Mouse (Mus musculus): ENCODE results near the gene Setd3. TPM values are rescaled to one million over a fixed set of nuclear protein-coding genes. Genes with fewer than 3 reads are reported as not detected.

The Setd3 gene
- polyA plus RNA-seq, 1 experiment, result 72.6 TPM

- TF ChIP-seq CTCF (IDR thresholded peaks at IDR 0.05; ENCODE audit: borderline replicate concordance, extremely low read depth, insufficient read depth, insufficient read length), result no peak
- TF ChIP-seq POLR2A (IDR thresholded peaks at IDR 0.05; ENCODE audit: borderline replicate concordance, extremely low read depth, insufficient read depth, insufficient read length, poor library complexity, severe bottlenecking), result no peak
- DNase-seq (ENCODE audit: low read depth), result no peak
Observed at GRCm38 (mm10) chr12:108172639-108173038, 6.5 kb downstream of the Setd3 start.

DNA sequence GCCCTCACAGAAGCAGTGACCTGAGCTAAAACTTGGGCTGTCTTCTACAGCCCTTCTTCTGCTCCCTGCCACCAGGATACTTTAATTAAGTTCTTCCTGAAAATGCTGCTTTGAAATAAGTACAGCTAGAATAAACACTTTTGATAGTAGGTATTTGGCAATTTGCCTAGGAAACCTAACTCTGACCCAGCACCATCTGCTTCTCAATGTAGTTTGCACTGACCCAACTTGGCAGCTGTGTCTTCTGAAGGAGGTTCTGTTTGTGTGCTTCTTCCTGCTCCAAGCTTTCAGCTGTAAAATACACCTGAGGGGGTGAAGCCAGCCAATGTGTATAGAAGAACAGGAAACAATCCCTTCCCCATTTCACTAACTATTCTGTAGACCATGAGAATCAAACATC lies 7.8 kb downstream of the Setd3 start:
- DNase-seq (ENCODE audit: low read depth), result peak; percentile 6

DNA sequence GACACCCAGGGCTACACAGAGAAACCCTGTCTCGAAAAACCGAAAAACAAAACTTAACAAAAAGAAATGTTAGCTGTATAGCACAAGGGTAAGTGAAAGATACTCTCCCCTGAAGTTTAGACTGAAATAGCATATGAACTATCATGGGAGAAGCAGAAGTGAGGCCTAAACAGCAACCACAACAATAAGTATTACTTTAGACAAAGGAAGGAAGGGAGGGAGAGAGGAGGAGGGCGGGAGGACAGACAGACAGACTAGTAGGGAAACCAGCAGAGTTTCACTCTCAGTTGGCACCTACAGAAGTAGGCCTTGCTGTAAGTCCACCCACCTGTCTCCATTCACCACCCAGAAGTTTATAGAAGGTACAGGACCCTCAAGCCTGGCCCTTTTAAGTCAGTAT lies 8.6 kb downstream of the Setd3 start:
- TF ChIP-seq POLR2A (IDR thresholded peaks at IDR 0.05; ENCODE audit: borderline replicate concordance, extremely low read depth, insufficient read depth, insufficient read length, poor library complexity, severe bottlenecking) (no peak), CTCF (IDR thresholded peaks at IDR 0.05; ENCODE audit: borderline replicate concordance, extremely low read depth, insufficient read depth, insufficient read length) (no peak)
- no peak for DNase-seq (ENCODE audit: low read depth)

More for the DNA sequence above, 7.8 kb downstream of the Setd3 start:
- TF ChIP-seq POLR2A (IDR thresholded peaks at IDR 0.05; ENCODE audit: borderline replicate concordance, extremely low read depth, insufficient read depth, insufficient read length, poor library complexity, severe bottlenecking), result no peak
- TF ChIP-seq CTCF (IDR thresholded peaks at IDR 0.05; ENCODE audit: borderline replicate concordance, extremely low read depth, insufficient read depth, insufficient read length), result no peak

GRCm38 (mm10) chr12:108168909-108169308 lies 10.2 kb downstream of the Setd3 start:
- TF ChIP-seq CTCF (IDR thresholded peaks at IDR 0.05; ENCODE audit: borderline replicate concordance, extremely low read depth, insufficient read depth, insufficient read length) (no peak), POLR2A (IDR thresholded peaks at IDR 0.05; ENCODE audit: borderline replicate concordance, extremely low read depth, insufficient read depth, insufficient read length, poor library complexity, severe bottlenecking) (no peak)
- no peak for DNase-seq (ENCODE audit: low read depth)

DNA sequence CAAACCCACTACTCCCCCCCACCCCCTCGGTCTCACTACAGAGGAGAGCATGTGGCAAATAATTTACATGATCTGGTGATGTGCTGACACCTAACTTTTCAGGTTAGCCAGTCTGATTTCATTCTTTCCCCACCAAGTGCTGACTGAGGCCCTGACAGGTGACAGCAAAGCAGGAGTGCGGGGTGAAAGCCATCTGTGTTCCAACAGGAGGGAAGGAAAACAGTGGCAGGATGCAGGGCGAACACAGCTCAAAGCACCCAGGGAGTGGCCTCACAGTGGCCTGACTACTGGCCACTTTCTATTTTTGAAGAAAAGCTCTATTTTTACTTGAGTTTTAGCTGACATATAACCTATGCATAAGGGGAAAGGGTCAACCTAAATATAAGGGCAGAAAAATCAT lies 15.4 kb downstream of the Setd3 start:
- DNase-seq (ENCODE audit: low read depth), result peak; percentile 20
- TF ChIP-seq POLR2A (IDR thresholded peaks at IDR 0.05; ENCODE audit: borderline replicate concordance, extremely low read depth, insufficient read depth, insufficient read length, poor library complexity, severe bottlenecking), result no peak
- no peak for TF ChIP-seq CTCF (IDR thresholded peaks at IDR 0.05; ENCODE audit: borderline replicate concordance, extremely low read depth, insufficient read depth, insufficient read length)

DNA sequence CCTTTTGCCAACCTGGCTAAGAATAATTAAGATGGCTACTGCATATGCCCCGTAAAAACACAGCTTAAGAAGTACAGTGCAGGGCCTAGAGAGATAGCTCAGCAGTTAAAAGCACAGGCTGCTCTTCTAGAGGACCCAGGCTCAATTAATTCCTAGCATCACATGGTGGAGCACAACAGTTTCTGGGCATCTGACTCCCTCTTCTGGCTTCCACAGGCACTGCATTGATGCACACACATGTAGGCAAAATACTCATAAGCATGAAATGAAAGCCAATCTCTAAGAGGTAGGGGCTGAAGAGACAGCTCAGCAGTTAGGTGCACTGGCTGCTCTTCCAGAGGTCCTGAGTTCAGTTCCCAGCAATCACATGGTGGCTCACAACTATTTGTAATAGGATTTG lies 17.1 kb downstream of the Setd3 start:
- DNase-seq (ENCODE audit: low read depth), result peak; percentile 45
- TF ChIP-seq CTCF (IDR thresholded peaks at IDR 0.05; ENCODE audit: borderline replicate concordance, extremely low read depth, insufficient read depth, insufficient read length) (peak; percentile 52; the same call in 1 of the 2 replicates), POLR2A (IDR thresholded peaks at IDR 0.05; ENCODE audit: borderline replicate concordance, extremely low read depth, insufficient read depth, insufficient read length, poor library complexity, severe bottlenecking) (no peak)

GRCm38 (mm10) chr12:108159863-108160262 lies 19.3 kb downstream of the Setd3 start:
- TF ChIP-seq POLR2A (IDR thresholded peaks at IDR 0.05; ENCODE audit: borderline replicate concordance, extremely low read depth, insufficient read depth, insufficient read length, poor library complexity, severe bottlenecking) (no peak), CTCF (IDR thresholded peaks at IDR 0.05; ENCODE audit: borderline replicate concordance, extremely low read depth, insufficient read depth, insufficient read length) (no peak)
- DNase-seq (ENCODE audit: low read depth), result no peak

DNA sequence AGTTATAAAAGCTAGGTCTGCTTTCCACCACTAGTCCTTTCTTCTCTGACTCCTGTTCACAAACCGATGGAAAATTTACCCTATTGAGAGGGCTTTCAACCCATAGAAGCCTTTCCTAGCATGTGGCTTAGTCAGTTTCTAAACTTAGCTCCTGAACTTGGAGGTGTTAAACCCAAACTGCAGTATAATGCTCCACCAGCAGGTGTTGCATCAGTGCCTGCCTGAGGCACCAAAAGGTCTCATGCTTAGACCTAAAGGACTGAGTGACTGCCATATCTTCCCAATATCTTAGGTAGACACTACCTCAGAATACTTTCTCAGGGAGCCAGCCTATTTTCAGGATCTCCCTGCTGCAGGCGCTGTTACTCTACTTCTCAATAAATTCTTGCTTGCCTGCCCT lies 26.4 kb downstream of the Setd3 start:
- no peak for DNase-seq (ENCODE audit: low read depth)
- TF ChIP-seq POLR2A (IDR thresholded peaks at IDR 0.05; ENCODE audit: borderline replicate concordance, extremely low read depth, insufficient read depth, insufficient read length, poor library complexity, severe bottlenecking) (no peak), CTCF (IDR thresholded peaks at IDR 0.05; ENCODE audit: borderline replicate concordance, extremely low read depth, insufficient read depth, insufficient read length) (peak; percentile 27; the same call in 1 of the 2 replicates)

- peak; percentile 18 for DNase-seq (ENCODE audit: low read depth)
- TF ChIP-seq CTCF (IDR thresholded peaks at IDR 0.05; ENCODE audit: borderline replicate concordance, extremely low read depth, insufficient read depth, insufficient read length) (peak; percentile 44; the same call in 1 of the 2 replicates), POLR2A (IDR thresholded peaks at IDR 0.05; ENCODE audit: borderline replicate concordance, extremely low read depth, insufficient read depth, insufficient read length, poor library complexity, severe bottlenecking) (no peak)
Observed at GRCm38 (mm10) chr12:108149764-108150163, 29.4 kb downstream of the Setd3 start.

DNA sequence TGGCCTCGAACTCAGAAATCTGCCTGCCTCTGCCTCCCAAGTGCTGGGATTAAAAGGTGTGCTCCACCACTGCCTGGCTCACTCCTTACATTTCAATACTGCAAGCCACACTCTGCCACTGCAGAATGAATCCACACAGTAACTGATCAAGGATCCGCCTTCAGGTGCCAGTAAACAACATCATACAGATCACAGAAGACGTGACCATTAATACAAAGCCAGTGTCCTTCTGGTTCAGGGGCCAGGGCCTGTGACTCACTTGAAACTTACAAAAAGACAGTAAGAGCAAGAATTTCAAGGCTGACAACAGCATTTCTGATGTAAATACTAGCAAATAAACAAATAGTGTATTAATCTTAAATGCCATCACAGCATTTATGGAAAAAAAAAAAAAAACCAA lies 33.9 kb downstream of the Setd3 start:
- TF ChIP-seq POLR2A (IDR thresholded peaks at IDR 0.05; ENCODE audit: borderline replicate concordance, extremely low read depth, insufficient read depth, insufficient read length, poor library complexity, severe bottlenecking), result no peak
- TF ChIP-seq CTCF (IDR thresholded peaks at IDR 0.05; ENCODE audit: borderline replicate concordance, extremely low read depth, insufficient read depth, insufficient read length), result no peak
- DNase-seq (ENCODE audit: low read depth), result no peak

- DNase-seq (ENCODE audit: low read depth), result no peak
- no peak for TF ChIP-seq CTCF (IDR thresholded peaks at IDR 0.05; ENCODE audit: borderline replicate concordance, extremely low read depth, insufficient read depth, insufficient read length)
- TF ChIP-seq POLR2A (IDR thresholded peaks at IDR 0.05; ENCODE audit: borderline replicate concordance, extremely low read depth, insufficient read depth, insufficient read length, poor library complexity, severe bottlenecking), result no peak
Observed at GRCm38 (mm10) chr12:108143624-108144498, 35.3 kb downstream of the Setd3 start.

Data from brain, embryonic 14.5 days (tissue).